Mouse (Mus musculus) liver, embryonic 11.5 days (tissue): ENCODE measurements around the gene Col4a2. TPM values are rescaled to one million over a fixed set of nuclear protein-coding genes. Genes with fewer than 3 reads are reported as not detected.

Experiments used
- ATAC-seq: fragments of 200-750 bp; cut with Nextera tagmentation; replicated peaks from 2 replicates; pipeline ENCODE4 v1.8.0; 2017; ENCODE audit warnings: moderate number of reproducible peaks, mild to moderate bottlenecking, moderate TSS enrichment, moderate library complexity; ENCODE audit not compliant: low FRiP score
- DNase-seq: peaks from one replicate; pipeline ENCODE4 v3.0.0-alpha.2; 2017; ENCODE audit warnings: low spot score
- H3K27ac ChIP-seq: fragments of 300-500 bp; sonication (generic); 2 replicates; pipeline ENCODE4 v1.5.1; 2014; ENCODE audit warnings: mild to moderate bottlenecking, low read depth, low read length, control low read depth
- H3K27me3 ChIP-seq: fragments of 300-500 bp; sonication (generic); replicated peaks from 2 replicates; pipeline ENCODE4 v1.6.1; 2014; ENCODE audit warnings: low read length, mixed read lengths; ENCODE audit not compliant: control insufficient read depth, insufficient read depth
- H3K36me3 ChIP-seq: fragments of 300-500 bp; sonication (generic); 2 replicates; pipeline ENCODE4 v1.6.1; 2014; ENCODE audit warnings: mild to moderate bottlenecking, low read length, moderate library complexity, mixed read lengths; ENCODE audit not compliant: control insufficient read depth, insufficient read depth
- H3K4me1 ChIP-seq: fragments of 300-500 bp; sonication (generic); replicated peaks from 2 replicates; pipeline ENCODE4 v1.6.1; 2014; ENCODE audit warnings: low read length, mixed read lengths; ENCODE audit not compliant: control insufficient read depth, insufficient read depth
- H3K4me2 ChIP-seq: fragments of 300-500 bp; sonication (generic); 2 replicates; pipeline ENCODE4 v1.6.1; 2014; ENCODE audit warnings: mild to moderate bottlenecking, control low read depth, moderate library complexity
- H3K4me3 ChIP-seq: fragments of 300-500 bp; sonication (generic); 2 replicates; pipeline ENCODE4 v1.5.1; 2014; ENCODE audit warnings: low read depth, low read length, control low read depth
- H3K9ac ChIP-seq: fragments of 300-500 bp; sonication (generic); 2 replicates; pipeline ENCODE4 v1.6.1; 2014; ENCODE audit warnings: low read depth, low read length, control low read depth
- H3K9me3 ChIP-seq: fragments of 300-500 bp; sonication (generic); 2 replicates; pipeline ENCODE4 v1.6.1; 2016; ENCODE audit warnings: low read length, inconsistent platforms, mixed read lengths; ENCODE audit not compliant: control insufficient read depth
- WGBS: fragments of 180-500 bp; shearing (Covaris S2); extraction: QIAGEN DNeasy Blood & Tissue Kit; methylation state at CpG from one replicate; pipeline ENCODE4 v1.1.7; 2014; 5-methylcytosine and 5-hydroxymethylcytosine counted together
- polyA plus RNA-seq: library from polyadenylated mRNA; unstranded; fragments of >200 nt; fragmentation: Nextera tagmentation; extraction: Ambion mirVana; gene quantifications from 2 replicates; pipeline ENCODE4 v1.2.1, GENCODE M21; 2014

The Col4a2 gene
- polyA plus RNA-seq, 1 experiment from 2014 or later = 12.2 TPM

- ATAC-seq = no peak
- H3K27me3 ChIP-seq = no peaks in the 10 kb centered on the region
- H3K27ac ChIP-seq = no peak overlapping the region
- no peak overlapping the region for H3K4me3 ChIP-seq
- H3K9ac ChIP-seq = no peak overlapping the region
- no peaks in the 10 kb centered on the region for H3K4me1 ChIP-seq
- no peaks in the 10 kb centered on the region for H3K36me3 ChIP-seq
- WGBS = 68% methylated on average over 18 of the region's 18 CpGs
- DNase-seq = no peak
- no peak overlapping the region for H3K4me2 ChIP-seq
- no peaks in the 10 kb centered on the region for H3K9me3 ChIP-seq
Observed at GRCm38 (mm10) chr8:11375749-11376438, 63.3 kb downstream of the Col4a2 start.

- Histone ChIP-seq H3K4me2 (no peak overlapping the region), H3K9me3 (no peaks in the 10 kb centered on the region), H3K4me3 (no peak overlapping the region), H3K36me3 (no peaks in the 10 kb centered on the region), H3K27ac (no peak overlapping the region), H3K27me3 (no peaks in the 10 kb centered on the region), H3K9ac (no peak overlapping the region), H3K4me1 (no peaks in the 10 kb centered on the region; the same call in 1 of the 2 replicates)
- WGBS = 85% methylated on average over 16 of the region's 16 CpGs
- ATAC-seq = no peak
- no peak for DNase-seq
Observed at GRCm38 (mm10) chr8:11377391-11378210, 65.0 kb downstream of the Col4a2 start.

- DNase-seq (no peak), ATAC-seq (no peak)
- H3K9me3 ChIP-seq = no peaks in the 10 kb centered on the region
- H3K4me3 ChIP-seq = no peak overlapping the region
- 54% methylated on average over 7 of the region's 7 CpGs for WGBS
- no peaks in the 10 kb centered on the region for H3K27me3 ChIP-seq
- no peak overlapping the region for H3K27ac ChIP-seq
- no peak overlapping the region for H3K4me2 ChIP-seq
- no peaks in the 10 kb centered on the region for H3K36me3 ChIP-seq
- no peak overlapping the region for H3K9ac ChIP-seq
- H3K4me1 ChIP-seq = no peaks in the 10 kb centered on the region; the same call in 1 of the 2 replicates
Observed at GRCm38 (mm10) chr8:11379590-11379989, 67.0 kb downstream of the Col4a2 start.

DNA sequence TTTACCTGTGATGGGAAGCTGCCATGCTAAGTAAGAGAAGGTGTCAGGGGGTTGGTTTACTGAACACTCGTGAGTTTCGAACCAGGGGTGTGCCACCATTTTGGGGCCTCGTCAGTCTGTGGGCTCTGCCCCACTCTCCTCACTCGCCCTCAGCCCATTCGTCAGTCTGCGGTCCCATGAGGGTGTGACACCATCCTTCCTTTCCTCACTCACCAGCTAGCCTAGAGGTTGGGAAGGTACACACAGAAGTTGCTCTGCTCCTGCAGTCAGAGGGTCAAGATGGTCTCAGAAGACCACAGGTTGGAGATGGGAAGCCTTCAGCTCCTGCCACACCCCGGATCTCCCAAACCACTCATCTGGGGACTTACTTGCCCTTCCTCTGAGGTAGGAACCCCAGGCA lies 68.9 kb downstream of the Col4a2 start:
- H3K9me3 ChIP-seq = no peaks in the 10 kb centered on the region
- H3K27me3 ChIP-seq = no peaks in the 10 kb centered on the region
- 79% methylated on average over 7 of the region's 7 CpGs for WGBS
- no peaks in the 10 kb centered on the region for H3K36me3 ChIP-seq
- no peak for ATAC-seq
- no peak overlapping the region for H3K4me2 ChIP-seq
- no peak for DNase-seq
- H3K9ac ChIP-seq = no peak overlapping the region
- no peak overlapping the region for H3K27ac ChIP-seq
- H3K4me3 ChIP-seq = no peak overlapping the region
- no peaks in the 10 kb centered on the region; the same call in 1 of the 2 replicates for H3K4me1 ChIP-seq

- no peaks in the 10 kb centered on the region; the same call in 1 of the 2 replicates for H3K4me1 ChIP-seq
- no peak overlapping the region for H3K4me3 ChIP-seq
- H3K36me3 ChIP-seq = no peaks in the 10 kb centered on the region
- H3K27ac ChIP-seq = no peak overlapping the region
- 58% methylated on average over 19 of the region's 19 CpGs for WGBS
- ATAC-seq (no peak), DNase-seq (no peak)
- H3K9ac ChIP-seq = no peak overlapping the region
- no peaks in the 10 kb centered on the region for H3K27me3 ChIP-seq
- no peak overlapping the region for H3K4me2 ChIP-seq
- no peaks in the 10 kb centered on the region for H3K9me3 ChIP-seq
Observed at GRCm38 (mm10) chr8:11382059-11382810, 69.6 kb downstream of the Col4a2 start.

DNA sequence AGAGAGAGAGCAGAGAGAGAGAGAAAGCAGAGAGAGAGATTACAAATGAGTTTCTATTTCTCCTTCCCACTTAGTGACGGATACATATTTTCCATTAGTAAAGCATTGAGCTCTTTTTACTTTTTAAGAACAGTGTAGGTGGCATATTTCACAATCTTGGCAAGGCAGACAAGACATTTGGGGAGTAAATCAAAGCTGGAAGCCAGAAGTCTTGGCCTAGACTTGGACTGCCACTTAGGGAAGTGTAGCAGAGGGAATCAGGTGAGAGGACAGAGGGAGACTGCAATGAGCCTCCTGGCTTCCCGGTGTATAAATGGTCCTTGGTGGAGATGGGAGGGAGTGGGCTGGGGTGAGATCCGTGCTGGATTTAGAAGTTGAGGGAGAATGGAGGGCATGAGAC lies 70.3 kb downstream of the Col4a2 start:
- 69% methylated on average over 3 of the region's 3 CpGs for WGBS
- Histone ChIP-seq H3K27ac (no peak overlapping the region), H3K4me2 (no peak overlapping the region), H3K9me3 (no peaks in the 10 kb centered on the region), H3K9ac (no peak overlapping the region), H3K4me3 (no peak overlapping the region), H3K27me3 (no peaks in the 10 kb centered on the region), H3K36me3 (no peaks in the 10 kb centered on the region), H3K4me1 (no peaks in the 10 kb centered on the region; the same call in 1 of the 2 replicates)
- ATAC-seq = no peak
- no peak for DNase-seq

DNA sequence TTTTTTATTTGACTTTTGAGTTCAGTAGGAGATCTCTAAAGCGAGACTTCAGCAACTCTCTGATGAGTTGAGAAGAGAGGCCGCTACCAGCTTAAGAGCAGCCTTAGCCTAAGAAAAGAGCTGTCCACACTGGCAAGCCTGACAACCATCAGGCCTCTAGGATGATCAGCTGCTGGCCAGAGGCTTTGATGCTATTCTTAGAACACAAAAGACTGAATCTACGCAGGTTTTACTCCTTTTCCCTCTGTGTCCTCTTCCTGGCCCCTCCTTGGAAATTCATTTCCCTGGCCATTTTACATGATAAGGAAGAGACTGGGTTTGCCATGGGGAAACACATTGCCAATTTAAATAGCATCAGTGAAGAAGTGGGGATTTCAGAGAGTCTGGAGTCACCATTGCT lies 70.8 kb downstream of the Col4a2 start:
- Histone ChIP-seq H3K27me3 (no peaks in the 10 kb centered on the region), H3K4me2 (no peak overlapping the region), H3K4me1 (no peaks in the 10 kb centered on the region; the same call in 1 of the 2 replicates), H3K9ac (no peak overlapping the region), H3K4me3 (no peak overlapping the region), H3K9me3 (no peaks in the 10 kb centered on the region), H3K36me3 (no peaks in the 10 kb centered on the region), H3K27ac (no peak overlapping the region)
- DNase-seq (no peak), ATAC-seq (no peak)
- WGBS = 72% methylated on average over 3 of the region's 3 CpGs

GRCm38 (mm10) chr8:11384841-11385240 lies 72.2 kb downstream of the Col4a2 start:
- ATAC-seq (no peak), DNase-seq (no peak)
- Histone ChIP-seq H3K27me3 (no peaks in the 10 kb centered on the region), H3K9ac (no peak overlapping the region), H3K4me3 (no peak overlapping the region), H3K4me1 (no peaks in the 10 kb centered on the region; the same call in 1 of the 2 replicates), H3K36me3 (no peaks in the 10 kb centered on the region), H3K4me2 (no peak overlapping the region), H3K9me3 (no peaks in the 10 kb centered on the region), H3K27ac (no peak overlapping the region)
- 77% methylated on average over 4 of the region's 4 CpGs for WGBS
